Mouse (Mus musculus): ENCODE measurements around the gene Vwa8.

The Vwa8 gene

GRCm38 (mm10) chr14:79097181-79097580, 248.3 kb downstream of the Vwa8 start:
- no peak for DNase-seq

GRCm38 (mm10) chr14:79106655-79107515, 258.0 kb downstream of the Vwa8 start:
- DNase-seq, result peak; percentile 50 to 52

GRCm38 (mm10) chr14:79109375-79109774, 260.5 kb downstream of the Vwa8 start:
- no peak for DNase-seq

- no peak for DNase-seq
These were observed 261.2 kb downstream of the Vwa8 start for GRCm38 (mm10) chr14:79110012-79110411.

GRCm38 (mm10) chr14:79112050-79112449, 263.2 kb downstream of the Vwa8 start:
- no peak for DNase-seq

GRCm38 (mm10) chr14:79114526-79115383, 265.9 kb downstream of the Vwa8 start:
- DNase-seq, result no peak

- no peak for DNase-seq
These were observed 269.6 kb downstream of the Vwa8 start for GRCm38 (mm10) chr14:79118457-79118856.

GRCm38 (mm10) chr14:79119354-79119753, 270.5 kb downstream of the Vwa8 start:
- no peak for DNase-seq

GRCm38 (mm10) chr14:79120681-79121080, 271.8 kb downstream of the Vwa8 start:
- no peak for DNase-seq

GRCm38 (mm10) chr14:79123466-79123865, 274.6 kb downstream of the Vwa8 start:
- no peak for DNase-seq

GRCm38 (mm10) chr14:79124643-79125042, 275.8 kb downstream of the Vwa8 start:
- DNase-seq, result peak; percentile 46 to 59

- peak; percentile 35 to 37 for DNase-seq
These were observed 277.3 kb downstream of the Vwa8 start for GRCm38 (mm10) chr14:79126176-79126575.

GRCm38 (mm10) chr14:79134891-79135334, 286.1 kb downstream of the Vwa8 start:
- DNase-seq, result no peak

GRCm38 (mm10) chr14:79135441-79135840, 286.6 kb downstream of the Vwa8 start:
- no peak for DNase-seq

- no peak for DNase-seq
These were observed 287.7 kb downstream of the Vwa8 start for GRCm38 (mm10) chr14:79136585-79136984.

- no peak for DNase-seq
These were observed 288.2 kb downstream of the Vwa8 start for GRCm38 (mm10) chr14:79137100-79137499.

- no peak for DNase-seq
These were observed 290.3 kb downstream of the Vwa8 start for GRCm38 (mm10) chr14:79139096-79139651.

GRCm38 (mm10) chr14:79139918-79140825, 291.3 kb downstream of the Vwa8 start:
- no peak for DNase-seq

GRCm38 (mm10) chr14:79140826-79141219, 292.0 kb downstream of the Vwa8 start:
- no peak for DNase-seq

GRCm38 (mm10) chr14:79142342-79142741, 293.5 kb downstream of the Vwa8 start:
- DNase-seq, result no peak

- no peak for DNase-seq
These were observed 294.8 kb downstream of the Vwa8 start for GRCm38 (mm10) chr14:79143696-79144095.

Measured in thymus, postnatal 36 days (tissue).